Mouse (Mus musculus) stomach, postnatal 0 days (tissue): Measurements from ENCODE around the gene Sptbn1. TPM values are rescaled to one million over a fixed set of nuclear protein-coding genes. Genes with fewer than 3 reads are reported as not detected.

Experiments used
- ATAC-seq: fragments of 200-750 bp; cut with Nextera tagmentation; 2 replicates; pipeline ENCODE4 v1.8.0; 2017; ENCODE audit not compliant: low FRiP score, low TSS enrichment
- DNase-seq: peaks from one replicate; pipeline ENCODE4 v3.0.0-alpha.2; 2016; ENCODE audit warnings: low spot score
- H3K27ac ChIP-seq: fragments of 300-500 bp; sonication (generic); replicated peaks from 2 replicates; pipeline ENCODE4 v1.5.1; 2014; ENCODE audit warnings: mild to moderate bottlenecking, control low read depth
- H3K27me3 ChIP-seq: fragments of 300-500 bp; sonication (generic); 2 replicates; pipeline ENCODE4 v1.6.1; 2014; ENCODE audit warnings: low read length; ENCODE audit not compliant: control insufficient read depth, insufficient read depth
- H3K36me3 ChIP-seq: fragments of 300-500 bp; sonication (generic); 2 replicates; pipeline ENCODE4 v1.6.1; 2014; ENCODE audit warnings: low read length, mixed read lengths; ENCODE audit not compliant: control insufficient read depth, insufficient read depth
- H3K4me1 ChIP-seq: fragments of 300-500 bp; sonication (generic); replicated peaks from 2 replicates; pipeline ENCODE4 v1.6.1; 2014; ENCODE audit warnings: antibody characterized with exemption; ENCODE audit not compliant: control insufficient read depth, insufficient read depth
- H3K4me2 ChIP-seq: fragments of 300-500 bp; sonication (generic); replicated peaks from 2 replicates; pipeline ENCODE4 v1.6.1; 2014; ENCODE audit warnings: low read depth, mild to moderate bottlenecking, control low read depth, moderate library complexity
- H3K4me3 ChIP-seq: fragments of 300-500 bp; sonication (generic); 2 replicates; pipeline ENCODE4 v1.5.1; 2014; ENCODE audit warnings: low read depth, low read length, control low read depth
- H3K9ac ChIP-seq: fragments of 300-500 bp; sonication (generic); 2 replicates; pipeline ENCODE4 v1.6.1; 2014; ENCODE audit warnings: mild to moderate bottlenecking, low read length, control low read depth, mixed read lengths
- H3K9me3 ChIP-seq: fragments of 300-500 bp; sonication (generic); 2 replicates; pipeline ENCODE4 v1.6.1; 2016; ENCODE audit warnings: low read length; ENCODE audit not compliant: control insufficient read depth
- CTCF ChIP-seq: IDR thresholded peaks from 2 replicates; pipeline ENCODE4 v1.5.1; 2016; ENCODE audit warnings: antibody characterized with exemption, low read depth, mild to moderate bottlenecking, moderate library complexity
- EP300 ChIP-seq: optimal IDR thresholded peaks from 2 replicates; pipeline ENCODE3; 2016; ENCODE audit warnings: antibody characterized with exemption
- WGBS: fragments of 180-500 bp; shearing (Covaris S2); extraction: QIAGEN DNeasy Blood & Tissue Kit; methylation state at CpG from one replicate; pipeline ENCODE4 v1.1.7; 2014; 5-methylcytosine and 5-hydroxymethylcytosine counted together
- polyA plus RNA-seq: library from polyadenylated mRNA; unstranded; fragments of >200 nt; fragmentation: Nextera tagmentation; extraction: Ambion mirVana; gene quantifications from 2 replicates; pipeline ENCODE4 v1.2.1, GENCODE M21; 2015

Gene Sptbn1
- polyA plus RNA-seq, 1 experiment from 2014 or later: 57.2 TPM

GRCm38 (mm10) chr11:30126840-30127239, 141.1 kb downstream of the Sptbn1 start:
- Histone ChIP-seq H3K4me1 (no peaks in the 10 kb centered on the region), H3K9ac (no peak overlapping the region), H3K4me3 (no peak overlapping the region), H3K27me3 (no peaks in the 10 kb centered on the region), H3K4me2 (no peak overlapping the region), H3K36me3 (peaks cover 37% of the 10 kb centered on the region), H3K27ac (no peak overlapping the region), H3K9me3 (no peaks in the 10 kb centered on the region)
- TF ChIP-seq CTCF: no peak
- no peak for TF ChIP-seq EP300
- 96% methylated on average over 1 of the region's 1 CpGs for WGBS
- ATAC-seq: no peak
- no peak for DNase-seq

GRCm38 (mm10) chr11:30118038-30118437, 149.9 kb downstream of the Sptbn1 start:
- Histone ChIP-seq H3K27me3 (no peaks in the 10 kb centered on the region), H3K9me3 (no peaks in the 10 kb centered on the region), H3K9ac (no peak overlapping the region), H3K27ac (no peak overlapping the region), H3K4me1 (no peaks in the 10 kb centered on the region), H3K36me3 (peaks cover 52% of the 10 kb centered on the region), H3K4me2 (no peak overlapping the region), H3K4me3 (no peak overlapping the region)
- TF ChIP-seq CTCF: no peak
- TF ChIP-seq EP300: no peak
- ATAC-seq (no peak), DNase-seq (no peak)
- 78% methylated on average over 4 of the region's 4 CpGs for WGBS

GRCm38 (mm10) chr11:30113631-30114030, 154.3 kb downstream of the Sptbn1 start:
- H3K4me1 ChIP-seq: no peaks in the 10 kb centered on the region
- no peak overlapping the region for H3K9ac ChIP-seq
- no peaks in the 10 kb centered on the region for H3K27me3 ChIP-seq
- DNase-seq: no peak
- no peak overlapping the region for H3K4me3 ChIP-seq
- no peak for ATAC-seq
- no peaks in the 10 kb centered on the region for H3K9me3 ChIP-seq
- no peak overlapping the region for H3K4me2 ChIP-seq
- WGBS: 83% methylated on average over 2 of the region's 2 CpGs
- H3K27ac ChIP-seq: no peak overlapping the region
- peaks cover 52% of the 10 kb centered on the region for H3K36me3 ChIP-seq
- TF ChIP-seq CTCF: no peak
- TF ChIP-seq EP300: no peak

- H3K27ac ChIP-seq: no peak overlapping the region
- no peaks in the 10 kb centered on the region for H3K27me3 ChIP-seq
- ATAC-seq: no peak
- 95% methylated on average over 7 of the region's 7 CpGs for WGBS
- H3K36me3 ChIP-seq: peaks cover 36% of the 10 kb centered on the region
- no peak overlapping the region for H3K9ac ChIP-seq
- no peak overlapping the region for H3K4me2 ChIP-seq
- H3K4me1 ChIP-seq: no peaks in the 10 kb centered on the region
- DNase-seq: no peak
- no peaks in the 10 kb centered on the region for H3K9me3 ChIP-seq
- H3K4me3 ChIP-seq: no peak overlapping the region
- TF ChIP-seq EP300: no peak
- TF ChIP-seq CTCF: no peak
Observed at GRCm38 (mm10) chr11:30110634-30111033, 157.3 kb downstream of the Sptbn1 start.

- no peak for DNase-seq
- Histone ChIP-seq H3K4me3 (no peak overlapping the region), H3K4me1 (no peaks in the 10 kb centered on the region), H3K9ac (no peak overlapping the region), H3K27ac (no peak overlapping the region), H3K4me2 (no peak overlapping the region), H3K27me3 (no peaks in the 10 kb centered on the region), H3K36me3 (peaks cover 30% of the 10 kb centered on the region), H3K9me3 (no peaks in the 10 kb centered on the region)
- WGBS: 94% methylated on average over 10 of the region's 10 CpGs
- no peak for ATAC-seq
- no peak for TF ChIP-seq CTCF
- no peak for TF ChIP-seq EP300
Observed at GRCm38 (mm10) chr11:30104177-30104576, 163.8 kb downstream of the Sptbn1 start.

GRCm38 (mm10) chr11:30102594-30102993, 165.4 kb downstream of the Sptbn1 start:
- Histone ChIP-seq H3K36me3 (peaks cover 27% of the 10 kb centered on the region), H3K9me3 (no peaks in the 10 kb centered on the region), H3K4me3 (no peak overlapping the region), H3K4me1 (no peaks in the 10 kb centered on the region), H3K27me3 (no peaks in the 10 kb centered on the region), H3K4me2 (no peak overlapping the region), H3K27ac (no peak overlapping the region), H3K9ac (no peak overlapping the region)
- no peak for ATAC-seq
- 82% methylated on average over 2 of the region's 2 CpGs for WGBS
- TF ChIP-seq EP300 (no peak), CTCF (no peak)
- DNase-seq: no peak
